Mouse (Mus musculus) neural tube, embryonic 12.5 days (tissue): ENCODE data around the gene Snrnp200. TPM values are rescaled to one million over a fixed set of nuclear protein-coding genes. Genes with fewer than 3 reads are reported as not detected.
A peak's percentile ranks its signal among the peaks of the same experiment; 100 is the strongest.
"Not testable (repeated sequence)": the region's sequence is repeated elsewhere in the genome, so short reads cannot be mapped to it uniquely, and the experiment has no call there.

Experiments
- ATAC-seq: fragments of 200-750 bp; cut with Nextera tagmentation; 2 replicates; pipeline ENCODE4 v1.8.0; 2017; ENCODE audit warnings: low read depth, mild to moderate bottlenecking, moderate TSS enrichment, moderate library complexity; ENCODE audit not compliant: low FRiP score
- H3K27ac ChIP-seq: fragments of 300-500 bp; sonication (generic); 2 replicates; pipeline ENCODE4 v1.5.1; 2016
- H3K27me3 ChIP-seq: fragments of 300-500 bp; sonication (generic); replicated peaks from 2 replicates; pipeline ENCODE4 v1.6.1; 2016; ENCODE audit warnings: mild to moderate bottlenecking
- H3K36me3 ChIP-seq: fragments of 300-500 bp; sonication (generic); 2 replicates; pipeline ENCODE4 v1.6.1; 2016; ENCODE audit warnings: mild to moderate bottlenecking
- H3K4me1 ChIP-seq: fragments of 300-500 bp; sonication (generic); 2 replicates; pipeline ENCODE4 v1.6.1; 2016
- H3K4me2 ChIP-seq: fragments of 300-500 bp; sonication (generic); replicated peaks from 2 replicates; pipeline ENCODE4 v1.6.1; 2016; ENCODE audit warnings: mild to moderate bottlenecking
- H3K4me3 ChIP-seq: fragments of 300-500 bp; sonication (generic); 2 replicates; pipeline ENCODE4 v1.5.1; 2016
- H3K9ac ChIP-seq: fragments of 300-500 bp; sonication (generic); 2 replicates; pipeline ENCODE4 v1.6.1; 2016; ENCODE audit warnings: mild to moderate bottlenecking
- H3K9me3 ChIP-seq: fragments of 300-500 bp; sonication (generic); 2 replicates; pipeline ENCODE4 v1.6.1; 2016; ENCODE audit warnings: mild to moderate bottlenecking
- WGBS: fragments of 180-500 bp; shearing (Covaris S2); methylation state at CpG from one replicate; pipeline ENCODE4 v1.1.7; 2016; 5-methylcytosine and 5-hydroxymethylcytosine counted together
- polyA plus RNA-seq: library from polyadenylated mRNA; unstranded; fragments of >200 nt; fragmentation: Nextera tagmentation; extraction: Ambion mirVana; gene quantifications from 2 replicates; pipeline ENCODE4 v1.2.1, GENCODE M21; 2016

Snrnp200 gene
- polyA plus RNA-seq, result 71.9 and 76.8 TPM in 2 replicates

DNA sequence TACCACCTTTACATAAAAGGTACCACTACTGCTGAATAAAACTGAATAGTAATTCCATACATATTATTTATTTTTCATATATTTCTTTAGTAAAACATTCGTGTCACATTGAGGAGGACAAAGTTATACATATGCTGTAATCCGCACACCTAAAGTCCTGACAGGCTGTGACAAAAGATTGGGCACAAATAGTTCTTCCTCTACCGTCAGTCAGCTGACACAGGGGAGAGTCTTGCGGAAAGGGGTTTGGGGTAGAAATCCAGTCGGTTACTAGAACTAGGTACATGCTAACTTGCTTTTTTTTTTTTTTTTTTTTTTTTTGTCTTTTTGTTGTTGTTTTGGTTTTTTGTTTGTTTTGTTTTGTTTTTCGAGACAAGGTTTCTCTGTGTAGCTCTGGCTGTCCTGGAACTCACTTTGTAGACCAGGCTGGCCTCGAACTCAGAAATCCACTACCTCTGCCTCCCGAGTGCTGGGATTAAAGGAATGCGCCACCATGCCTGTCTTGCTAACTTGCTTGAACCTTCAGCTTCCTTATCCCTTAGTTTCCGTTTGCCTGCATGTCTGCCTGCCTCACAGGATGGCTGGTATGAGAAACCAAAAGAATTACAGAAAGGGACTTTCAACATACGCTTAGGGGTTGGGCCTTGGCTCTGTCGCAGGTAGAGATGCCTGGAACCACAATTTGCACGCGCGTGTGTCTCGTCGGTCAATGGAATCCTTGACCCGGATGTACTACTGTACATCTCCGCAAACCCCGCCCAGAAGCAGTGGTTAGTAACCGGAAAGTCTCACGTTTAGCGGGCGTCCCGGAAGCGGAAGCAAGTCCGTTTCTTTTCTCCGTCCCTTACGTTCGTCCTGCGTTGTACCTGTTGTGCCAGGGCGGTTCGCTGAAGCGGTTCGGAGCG is at the start of gene Snrnp200, which contains the start of gene 1810024B03Rik:
Gene Snrnp200, plus strand, starts transcription at position 840 of the 905 bp plus-strand sequence.
Gene 1810024B03Rik, minus strand, starts transcription at position 734 of the 905 bp plus-strand sequence.
- ATAC-seq, result peak; percentile 98
- peaks cover 34% of the 10 kb centered on the region for H3K36me3 ChIP-seq
- H3K4me2 ChIP-seq, result peak within 1 kb of the TSS; percentile 80
- H3K27me3 ChIP-seq, result no peaks in the 10 kb centered on the region
- H3K4me1 ChIP-seq, result peaks cover 9% of the 10 kb centered on the region
- no peaks in the 10 kb centered on the region for H3K9me3 ChIP-seq
- H3K4me3 ChIP-seq, result peak within 1 kb of the TSS; percentile 88
- WGBS, result 13% methylated on average over 36 of the region's 36 CpGs
- H3K9ac ChIP-seq, result peak within 1 kb of the TSS; percentile 76
- H3K27ac ChIP-seq, result no peak within 1 kb of the TSS

DNA sequence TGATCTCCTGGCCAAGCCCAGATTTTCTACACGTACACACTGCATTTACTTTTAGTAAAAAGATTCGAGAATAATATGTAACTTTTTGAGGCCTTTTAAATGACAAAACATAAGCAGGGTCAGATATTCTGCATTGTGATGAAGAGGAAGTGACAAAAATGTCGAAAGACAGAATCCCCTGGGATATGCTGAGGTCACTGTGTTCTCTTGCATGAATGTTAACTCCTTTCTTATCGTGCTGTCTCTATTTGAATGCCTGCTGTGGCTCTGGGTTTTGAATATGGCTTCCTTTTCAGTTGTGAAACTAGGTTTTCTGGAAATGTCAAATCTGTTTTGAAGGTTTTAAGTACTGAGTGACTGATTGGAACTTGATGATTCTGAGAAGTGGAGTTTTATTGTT is 42.5 kb upstream of the Snrnp200 start:
- no peak overlapping the region for H3K4me3 ChIP-seq
- H3K9ac ChIP-seq, result no peak overlapping the region
- H3K4me2 ChIP-seq, result no peak overlapping the region
- 66% methylated on average over 4 of the region's 4 CpGs for WGBS
- H3K27me3 ChIP-seq, result no peaks in the 10 kb centered on the region
- H3K27ac ChIP-seq, result no peak overlapping the region
- no peak for ATAC-seq
- H3K9me3 ChIP-seq, result no peaks in the 10 kb centered on the region
- no peaks in the 10 kb centered on the region for H3K36me3 ChIP-seq
- no peaks in the 10 kb centered on the region for H3K4me1 ChIP-seq

DNA sequence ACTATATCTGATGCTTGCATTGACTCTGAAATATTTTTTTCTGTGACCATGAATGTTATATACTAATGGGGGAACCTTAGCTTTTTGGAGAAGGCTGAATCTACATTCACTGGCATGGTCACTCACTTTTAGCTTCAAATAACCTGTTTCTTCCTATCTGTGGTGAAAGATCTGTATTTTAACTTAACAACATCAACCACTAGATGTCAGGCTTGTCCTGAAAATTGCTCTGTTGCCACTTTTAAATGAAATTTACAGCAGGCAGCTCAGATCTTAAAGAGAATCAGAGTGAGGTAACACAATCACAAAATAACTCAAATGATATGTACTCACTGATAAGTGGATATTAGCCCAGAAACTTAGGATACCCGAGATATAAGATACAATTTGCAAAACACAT is 41.9 kb upstream of the Snrnp200 start:
- not testable (repeated sequence) for H3K27me3 ChIP-seq, H3K9me3 ChIP-seq, H3K4me2 ChIP-seq, H3K4me1 ChIP-seq, ATAC-seq, H3K4me3 ChIP-seq, H3K27ac ChIP-seq, H3K36me3 ChIP-seq, H3K9ac ChIP-seq
- WGBS, result 9% methylated on average over 1 of the region's 1 CpGs

- no peaks in the 10 kb centered on the region for H3K9me3 ChIP-seq
- H3K27ac ChIP-seq, result peak overlapping the region; percentile 79; the same call in 1 of the 2 replicates
- peak overlapping the region; percentile 76 for H3K4me2 ChIP-seq
- H3K9ac ChIP-seq, result peak overlapping the region; percentile 68
- ATAC-seq, result peak; percentile 100
- peak overlapping the region; percentile 56 for H3K4me3 ChIP-seq
- no peaks in the 10 kb centered on the region for H3K36me3 ChIP-seq
- no peaks in the 10 kb centered on the region for H3K4me1 ChIP-seq
- H3K27me3 ChIP-seq, result no peaks in the 10 kb centered on the region
- WGBS, result 4% methylated on average over 17 of the region's 17 CpGs
Measured at GRCm38 (mm10) chr2:127182598-127183381, 25.4 kb upstream of the Snrnp200 start.

DNA sequence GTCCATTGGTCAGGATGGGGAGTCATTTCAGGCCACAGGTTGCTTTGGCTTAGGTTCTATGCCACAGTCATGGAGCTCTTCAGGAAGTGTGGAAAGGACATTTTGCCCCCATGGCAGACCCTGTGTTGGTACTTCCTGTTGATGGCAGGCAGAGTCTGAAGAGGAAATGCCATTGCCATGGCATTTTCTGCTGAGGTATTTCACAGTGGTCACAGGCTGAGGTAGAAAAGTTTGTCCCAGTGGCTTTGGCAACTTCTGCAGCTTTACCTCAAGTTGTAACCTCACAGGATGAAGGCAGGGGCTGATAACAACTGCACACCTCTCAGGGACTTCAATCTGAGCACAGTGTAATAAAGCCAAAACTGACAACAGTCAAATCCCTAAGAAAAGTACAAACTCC is 18.6 kb upstream of the Snrnp200 start:
- no peaks in the 10 kb centered on the region for H3K9me3 ChIP-seq
- no peak overlapping the region for H3K9ac ChIP-seq
- no peaks in the 10 kb centered on the region for H3K4me1 ChIP-seq
- H3K27me3 ChIP-seq, result no peaks in the 10 kb centered on the region
- no peak for ATAC-seq
- no peak overlapping the region for H3K4me2 ChIP-seq
- no peaks in the 10 kb centered on the region for H3K36me3 ChIP-seq
- H3K4me3 ChIP-seq, result no peak overlapping the region
- H3K27ac ChIP-seq, result no peak overlapping the region

GRCm38 (mm10) chr2:127204932-127205331 is 3.3 kb upstream of the Snrnp200 start:
- Histone ChIP-seq H3K9me3 (no peaks in the 10 kb centered on the region), H3K4me3 (no peak overlapping the region), H3K4me2 (no peak overlapping the region), H3K4me1 (peaks cover 9% of the 10 kb centered on the region), H3K9ac (no peak overlapping the region), H3K27me3 (no peaks in the 10 kb centered on the region), H3K36me3 (peaks cover 25% of the 10 kb centered on the region), H3K27ac (no peak overlapping the region)
- ATAC-seq, result no peak
- WGBS, result 34% methylated on average over 3 of the region's 3 CpGs

DNA sequence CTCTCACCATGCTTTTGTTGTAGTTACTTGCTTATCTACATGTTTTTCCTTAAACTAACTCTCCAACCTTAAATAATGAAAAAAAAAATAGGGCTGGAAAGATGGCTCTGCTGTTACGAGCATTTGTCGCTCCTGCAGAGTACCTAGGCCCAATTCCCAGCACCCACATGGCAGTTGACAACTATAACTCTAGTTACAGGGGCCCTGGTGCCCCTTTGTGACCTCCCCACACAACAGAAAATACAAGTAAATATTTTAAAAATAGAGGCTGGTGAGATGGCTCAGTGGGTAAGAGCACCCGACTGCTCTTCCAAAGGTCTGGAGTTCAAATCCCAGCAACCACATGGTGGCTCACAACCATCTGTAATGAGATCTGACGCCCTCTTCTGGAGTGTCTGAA is 2.2 kb upstream of the Snrnp200 start:
- H3K4me2 ChIP-seq, ATAC-seq, H3K27me3 ChIP-seq, H3K4me1 ChIP-seq, H3K4me3 ChIP-seq, H3K27ac ChIP-seq, H3K9ac ChIP-seq, H3K9me3 ChIP-seq: not testable (repeated sequence)
- 86% methylated on average over 4 of the region's 4 CpGs for WGBS
- H3K36me3 ChIP-seq, result peaks cover 27% of the 10 kb centered on the region

- ATAC-seq, result no peak
- Histone ChIP-seq H3K27me3 (no peaks in the 10 kb centered on the region), H3K4me2 (no peak overlapping the region), H3K9ac (no peak overlapping the region), H3K27ac (no peak overlapping the region), H3K36me3 (peaks cover 31% of the 10 kb centered on the region), H3K4me3 (no peak overlapping the region), H3K9me3 (no peaks in the 10 kb centered on the region), H3K4me1 (peaks cover 9% of the 10 kb centered on the region)
- 90% methylated on average over 2 of the region's 2 CpGs for WGBS
Measured at GRCm38 (mm10) chr2:127206916-127207315, 1.3 kb upstream of the Snrnp200 start.

GRCm38 (mm10) chr2:127208452-127208769 is 225 bp downstream of the Snrnp200 start:
- H3K27ac ChIP-seq, result no peak overlapping the region
- H3K4me1 ChIP-seq, result peaks cover 9% of the 10 kb centered on the region

DNA sequence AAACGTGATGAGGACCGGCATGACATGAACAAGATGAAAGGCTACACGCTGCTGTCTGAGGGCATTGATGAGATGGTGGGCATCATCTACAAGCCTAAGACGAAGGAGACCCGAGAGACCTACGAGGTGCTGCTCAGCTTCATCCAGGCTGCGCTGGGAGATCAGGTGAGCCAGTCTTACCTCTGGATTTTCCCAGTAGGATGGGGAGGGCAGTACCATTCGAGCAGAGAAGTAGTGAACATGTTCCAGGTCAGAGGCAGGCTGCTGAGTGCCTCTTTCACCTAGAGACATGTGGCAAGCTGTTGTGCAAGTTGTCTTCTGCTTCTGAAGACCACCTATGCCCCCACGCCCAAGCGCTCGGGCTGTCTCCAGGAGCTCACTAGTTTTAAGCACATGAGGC is 2.5 kb downstream of the Snrnp200 start:
- 94% methylated on average over 11 of the region's 11 CpGs for WGBS
- ATAC-seq, result no peak
- peaks cover 60% of the 10 kb centered on the region for H3K36me3 ChIP-seq

More at GRCm38 (mm10) chr2:127208452-127208769, 225 bp downstream of the Snrnp200 start:
- Histone ChIP-seq H3K4me3 (peak overlapping the region; percentile 88), H3K4me2 (peak overlapping the region; percentile 80), H3K36me3 (peaks cover 40% of the 10 kb centered on the region), H3K27me3 (no peaks in the 10 kb centered on the region), H3K9me3 (no peaks in the 10 kb centered on the region), H3K9ac (peak overlapping the region; percentile 76)
- no peak; the same call in 1 of the 2 replicates for ATAC-seq
- WGBS, result 1% methylated on average over 17 of the region's 17 CpGs

GRCm38 (mm10) chr2:127217746-127218145 is 9.6 kb downstream of the Snrnp200 start:
- no peaks in the 10 kb centered on the region for H3K4me1 ChIP-seq
- no peak overlapping the region for H3K4me2 ChIP-seq
- no peak overlapping the region for H3K4me3 ChIP-seq
- no peak for ATAC-seq
- no peaks in the 10 kb centered on the region for H3K27me3 ChIP-seq
- no peak overlapping the region for H3K27ac ChIP-seq
- peaks cover 97% of the 10 kb centered on the region for H3K36me3 ChIP-seq
- WGBS, result 97% methylated on average over 5 of the region's 5 CpGs
- H3K9ac ChIP-seq, result no peak overlapping the region
- H3K9me3 ChIP-seq, result no peaks in the 10 kb centered on the region

More for the DNA sequence above, 2.5 kb downstream of the Snrnp200 start:
- H3K4me2 ChIP-seq, result no peak overlapping the region
- peaks cover 9% of the 10 kb centered on the region for H3K4me1 ChIP-seq
- H3K9me3 ChIP-seq, result no peaks in the 10 kb centered on the region
- H3K27ac ChIP-seq, result no peak overlapping the region
- no peaks in the 10 kb centered on the region for H3K27me3 ChIP-seq
- H3K9ac ChIP-seq, result no peak overlapping the region
- H3K4me3 ChIP-seq, result no peak overlapping the region

GRCm38 (mm10) chr2:127225261-127225660 is 17.1 kb downstream of the Snrnp200 start:
- ATAC-seq, result no peak
- no peak overlapping the region for H3K9ac ChIP-seq
- no peak overlapping the region for H3K4me3 ChIP-seq
- 100% methylated on average over 3 of the region's 3 CpGs for WGBS
- H3K27ac ChIP-seq, result no peak overlapping the region
- no peaks in the 10 kb centered on the region for H3K4me1 ChIP-seq
- H3K36me3 ChIP-seq, result peaks cover 95% of the 10 kb centered on the region
- no peaks in the 10 kb centered on the region for H3K9me3 ChIP-seq
- H3K27me3 ChIP-seq, result no peaks in the 10 kb centered on the region
- H3K4me2 ChIP-seq, result no peak overlapping the region
